Mouse (Mus musculus): ENCODE results near the gene Ascc1.
"Not testable (repeated sequence)": the region's sequence is repeated elsewhere in the genome, so short reads cannot be mapped to it uniquely, and the experiment has no call there.

The Ascc1 gene

DNA sequence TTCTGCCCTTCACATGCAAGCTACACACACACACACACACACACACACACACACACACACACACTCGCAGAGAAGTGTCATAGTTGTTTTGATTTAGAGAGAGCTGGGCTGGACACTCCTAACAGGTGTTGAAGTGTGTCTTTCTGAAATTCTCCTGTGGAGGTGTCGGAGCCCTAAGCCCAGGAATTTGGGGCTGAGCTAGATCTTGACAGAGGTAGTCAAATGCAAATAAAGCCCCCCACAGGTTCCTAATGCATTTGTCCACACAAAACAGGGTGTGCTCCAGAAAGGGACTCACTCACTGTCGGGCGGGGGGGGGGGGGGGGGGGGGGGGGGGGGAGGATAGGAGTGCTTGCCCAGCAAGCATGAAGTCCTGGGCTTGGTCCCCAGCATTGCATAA, 25.5 kb upstream of the Ascc1 start:
- DNase-seq (ENCODE audit: low read depth in 1 of 2, low spot score in 2 of 2) = no peak

DNA sequence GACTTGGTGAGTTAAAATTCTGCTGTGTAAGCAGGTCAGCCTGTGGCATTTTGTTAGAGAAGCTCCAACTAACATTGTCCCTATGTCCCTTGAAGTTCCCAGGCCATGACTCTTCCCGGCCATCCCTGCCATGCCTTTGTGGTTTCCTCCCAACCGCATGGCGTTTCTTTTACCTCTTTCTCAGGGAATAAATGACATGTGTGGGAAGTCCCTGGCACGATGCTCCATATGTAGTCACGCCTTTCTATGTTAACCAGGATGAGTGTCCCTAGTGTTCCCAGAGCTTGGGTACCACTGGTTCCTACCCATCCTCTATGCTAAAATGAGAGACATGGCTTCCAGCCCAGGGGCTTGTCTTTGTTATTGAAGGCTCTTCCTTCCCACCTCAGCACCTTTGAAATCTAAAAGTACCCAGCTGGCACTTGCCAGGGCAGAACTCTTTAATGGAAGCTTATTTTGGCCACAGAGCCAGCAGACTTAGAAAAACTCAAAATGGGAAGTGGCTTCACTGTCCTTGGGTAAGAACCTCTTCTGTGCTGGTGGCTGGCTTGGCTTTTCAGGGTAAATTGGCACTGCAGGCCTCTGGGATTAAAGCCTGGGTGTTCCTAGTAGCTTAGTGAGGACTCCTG, 24.8 kb upstream of the Ascc1 start:
- no peak for DNase-seq (ENCODE audit: low read depth in 1 of 2, low spot score in 2 of 2)

DNA sequence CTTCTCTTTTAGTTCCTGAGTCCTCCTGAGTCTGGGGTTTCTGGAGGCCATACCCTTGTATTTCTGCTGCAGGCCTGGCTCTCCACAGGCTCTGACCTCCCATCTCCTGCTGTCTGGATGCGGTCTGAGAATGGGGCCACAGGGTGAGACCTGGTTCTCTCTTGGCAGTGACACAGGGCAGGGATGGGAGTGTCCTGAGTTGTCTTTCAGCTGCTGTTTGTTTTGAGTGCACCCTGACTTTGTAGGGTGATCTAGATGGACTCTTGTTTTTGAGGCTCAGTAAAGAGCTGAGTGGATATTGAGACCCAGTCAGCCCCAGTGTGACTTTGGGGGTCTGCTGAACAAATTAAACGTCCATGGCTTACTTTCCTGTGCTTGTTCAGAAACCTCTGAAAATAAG, 24.2 kb upstream of the Ascc1 start:
- DNase-seq (ENCODE audit: low read depth in 1 of 2, low spot score in 2 of 2) = no peak

DNA sequence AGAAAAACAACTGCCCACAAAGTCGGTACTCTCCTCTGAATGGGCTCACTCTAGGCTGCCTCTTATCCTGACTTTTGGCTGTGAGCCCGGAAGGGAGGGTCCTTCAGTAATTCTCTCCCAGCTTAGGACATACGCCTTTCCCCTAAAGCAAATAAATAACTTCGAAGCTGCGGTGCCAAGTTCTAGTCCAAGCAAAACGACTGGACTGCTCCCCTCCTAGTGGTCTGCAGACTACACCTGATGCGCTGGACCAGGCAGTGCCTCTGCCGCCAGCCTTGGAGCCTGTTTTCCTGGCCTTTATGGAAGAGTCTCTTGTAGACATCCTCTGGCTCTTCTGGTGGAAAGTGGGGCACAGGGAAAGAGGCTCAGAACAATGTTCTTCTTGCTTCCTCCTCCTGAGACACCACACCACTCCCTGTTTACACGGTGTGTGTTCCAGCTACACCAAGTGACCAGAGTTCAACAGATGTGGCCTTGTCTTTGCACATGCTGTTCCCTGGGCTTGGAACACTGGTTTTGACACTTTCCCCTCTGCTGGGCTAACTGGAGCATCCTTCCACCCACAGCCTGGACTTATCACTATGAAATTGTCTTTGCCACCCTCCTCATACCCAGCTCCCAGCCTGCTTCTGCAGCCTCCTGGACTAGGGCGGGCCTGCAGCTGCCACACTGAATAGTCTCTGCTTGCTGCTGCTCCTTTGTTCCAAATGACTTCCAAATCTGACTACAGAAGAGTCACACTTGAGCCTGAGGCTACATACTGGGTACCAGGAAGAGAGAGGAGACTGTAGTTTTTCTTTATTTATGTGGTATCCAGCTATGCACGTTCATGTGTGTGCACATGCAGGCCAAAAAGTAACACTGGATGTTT, 23.5 kb upstream of the Ascc1 start:
- no peak for DNase-seq (ENCODE audit: low read depth in 1 of 2, low spot score in 2 of 2)

DNA sequence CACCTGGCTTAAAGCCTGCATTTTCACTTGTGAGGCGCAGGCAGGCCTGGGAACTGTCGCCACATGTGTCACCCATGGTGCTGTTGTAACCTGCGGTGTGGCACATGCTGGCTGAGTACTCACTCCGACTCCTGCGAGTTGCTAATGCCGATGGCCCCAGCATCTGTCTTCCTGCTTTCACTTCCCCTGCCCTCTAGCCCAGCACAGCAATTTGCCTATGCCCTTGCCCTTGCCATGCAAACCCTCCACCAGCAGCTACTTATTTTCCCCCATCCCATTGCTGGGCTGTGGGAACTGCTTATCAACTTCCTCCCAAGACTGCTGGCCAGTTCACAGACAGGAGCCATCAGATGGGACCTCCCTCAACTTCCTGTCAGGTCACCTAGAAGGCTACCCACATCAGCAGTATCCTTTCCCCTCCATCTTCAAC, 21.8 kb upstream of the Ascc1 start:
- DNase-seq (ENCODE audit: low read depth in 1 of 2, low spot score in 2 of 2) = peak; percentile 79 to 87

DNA sequence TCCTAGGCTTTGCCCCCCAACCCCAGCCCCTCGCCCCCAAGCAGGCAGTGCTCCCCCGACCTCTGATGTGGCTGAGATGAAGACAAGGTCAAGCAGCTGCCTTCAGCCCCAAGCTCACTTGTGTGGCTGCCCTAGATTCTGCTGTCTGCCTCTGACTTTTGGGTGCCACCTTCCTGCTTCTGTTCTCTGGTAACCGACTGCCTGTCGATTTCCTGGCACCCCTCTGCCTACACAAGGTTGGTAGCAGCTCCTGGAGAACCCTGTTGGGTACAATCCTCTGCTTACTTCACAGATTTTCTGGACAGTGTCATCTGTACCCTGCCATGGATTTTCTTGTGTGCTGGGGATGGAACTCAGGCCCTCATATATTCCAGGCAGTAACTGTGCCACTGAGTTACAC, 21.3 kb upstream of the Ascc1 start:
- no peak for DNase-seq (ENCODE audit: low read depth in 1 of 2, low spot score in 2 of 2)

DNA sequence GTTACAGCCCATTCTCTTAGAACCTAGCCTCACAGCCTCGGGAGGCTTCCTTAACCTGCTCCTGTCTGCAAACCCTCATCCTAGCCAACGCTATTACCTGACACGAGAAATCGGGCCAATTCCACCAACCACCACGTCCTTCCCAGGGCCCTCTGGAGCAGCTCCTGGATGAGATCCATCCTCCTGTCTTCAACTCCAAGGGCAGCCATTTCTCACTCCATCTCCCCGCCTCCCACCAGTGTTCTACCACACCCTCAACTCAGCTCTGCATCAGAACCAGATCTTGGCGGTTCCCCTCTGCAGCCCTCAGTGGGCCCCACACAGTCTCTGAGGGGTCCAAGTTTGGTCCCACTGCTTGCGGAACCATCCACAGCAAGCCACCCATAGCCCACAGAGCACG, 20.8 kb upstream of the Ascc1 start:
- DNase-seq (ENCODE audit: low read depth in 1 of 2, low spot score in 2 of 2) = no peak

DNA sequence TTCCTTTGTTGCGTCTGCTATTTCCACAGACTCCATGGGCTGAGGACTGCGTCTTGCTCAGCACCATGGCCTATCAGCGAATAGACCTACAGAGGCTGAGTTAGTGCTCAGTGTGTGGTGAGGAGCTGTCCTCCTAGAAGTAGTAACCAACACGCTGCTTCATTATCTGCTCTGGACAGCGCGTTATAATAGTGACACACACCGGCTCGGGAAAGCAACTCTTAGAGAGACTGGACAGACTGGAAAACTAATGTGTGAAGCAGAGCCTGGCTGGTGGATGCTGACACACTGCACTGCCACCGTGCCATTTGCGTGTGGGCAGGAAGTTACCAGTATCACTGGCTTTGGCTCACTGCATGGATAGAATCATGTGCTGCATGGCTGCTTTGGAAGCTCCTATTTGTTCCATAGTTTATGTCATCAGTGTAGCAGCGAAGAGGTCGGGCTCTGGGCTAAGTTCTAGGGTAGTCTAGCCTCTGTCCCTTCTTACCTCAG, 20.2 kb upstream of the Ascc1 start:
- DNase-seq (ENCODE audit: low read depth in 1 of 2, low spot score in 2 of 2) = no peak

DNA sequence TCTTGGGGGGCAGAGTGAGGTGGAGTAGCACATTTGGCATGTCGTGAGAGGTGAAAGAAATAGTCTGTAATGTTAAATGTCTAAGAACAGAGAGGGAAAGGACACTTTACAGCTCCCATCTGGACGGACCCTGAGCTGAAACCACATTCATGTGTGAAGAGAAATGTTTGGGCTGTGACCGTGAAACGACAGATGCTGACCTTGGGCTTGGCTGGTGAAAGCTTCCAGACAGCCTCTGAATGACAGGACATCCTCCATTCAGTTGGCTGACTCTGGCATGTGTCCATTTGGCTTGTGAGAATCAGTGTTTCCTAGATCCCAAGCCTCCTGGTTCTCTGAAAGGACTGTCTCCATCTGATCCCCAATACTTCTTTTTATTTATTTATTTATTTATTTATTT, 14.6 kb upstream of the Ascc1 start:
- DNase-seq (ENCODE audit: low read depth in 1 of 2, low spot score in 2 of 2) = no peak

DNA sequence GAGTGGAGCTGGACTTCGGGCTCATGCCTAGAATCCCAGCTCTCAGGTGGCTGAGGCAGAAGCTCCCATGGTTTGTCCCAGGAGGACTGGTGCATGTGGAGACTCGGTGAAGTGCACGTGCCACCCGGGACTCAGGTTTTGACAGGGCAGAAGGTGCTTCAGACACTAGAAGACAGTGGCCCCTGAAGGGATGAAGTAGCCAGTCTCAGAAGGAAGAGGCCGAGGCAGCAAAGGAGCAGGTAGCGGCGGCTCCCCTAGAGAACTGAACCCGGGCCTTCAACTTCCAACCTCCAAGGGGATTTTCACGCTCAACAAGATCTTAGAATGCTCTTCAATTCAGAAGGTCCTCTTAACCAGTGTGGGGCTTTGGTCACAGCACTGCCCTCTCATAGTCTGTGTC, 12.2 kb upstream of the Ascc1 start:
- no peak for DNase-seq (ENCODE audit: low read depth in 1 of 2, low spot score in 2 of 2)

DNA sequence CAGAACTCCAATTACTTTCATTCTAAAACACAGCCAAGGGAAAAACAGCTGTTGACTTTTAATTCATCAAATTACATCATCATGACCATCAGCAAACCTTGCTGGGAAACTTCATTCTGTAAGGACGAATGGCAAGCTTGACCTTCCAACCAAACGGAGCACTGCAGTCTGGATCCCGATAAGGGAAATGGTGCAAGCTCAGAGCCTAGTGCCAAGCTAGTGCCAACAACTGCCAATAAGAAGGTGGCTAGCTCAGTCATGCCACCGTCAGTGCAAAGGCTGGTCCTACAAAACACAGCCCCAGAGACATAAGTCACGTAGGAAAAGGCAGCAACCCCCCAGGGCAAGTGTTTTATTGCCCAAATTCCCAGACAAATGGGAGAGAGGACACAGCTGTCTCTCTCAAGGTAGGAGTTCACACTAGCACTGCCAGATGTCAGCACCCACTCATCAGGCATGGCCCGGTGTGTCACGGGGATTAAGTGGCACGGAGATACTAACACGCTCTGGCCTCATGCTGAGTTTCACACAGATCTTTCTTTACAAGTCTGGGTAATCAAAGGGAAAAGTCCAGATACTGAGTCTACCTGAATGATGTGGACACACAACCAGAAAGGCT, 11.2 kb upstream of the Ascc1 start:
- DNase-seq (ENCODE audit: low read depth in 1 of 2, low spot score in 2 of 2) = no peak

DNA sequence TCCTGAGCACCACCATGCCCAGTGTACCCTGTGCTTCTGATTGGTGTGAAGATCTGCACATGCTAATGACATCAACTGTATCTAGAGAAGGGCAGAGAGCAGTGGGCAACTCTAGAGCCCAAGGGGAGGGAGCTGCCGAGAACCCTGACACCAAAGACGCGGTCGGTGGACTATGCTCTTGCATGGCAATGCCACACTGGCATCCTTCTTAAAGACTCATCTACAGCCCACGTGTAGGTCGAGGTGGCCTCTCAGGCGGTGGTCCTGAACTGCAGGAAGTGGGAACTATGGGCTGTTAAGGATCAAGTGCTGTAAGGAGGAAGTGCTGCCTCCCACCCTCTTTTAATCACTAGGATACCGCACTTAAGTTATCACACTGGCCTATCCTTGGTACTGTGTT, 10.6 kb upstream of the Ascc1 start:
- no peak for DNase-seq (ENCODE audit: low read depth in 1 of 2, low spot score in 2 of 2)

DNA sequence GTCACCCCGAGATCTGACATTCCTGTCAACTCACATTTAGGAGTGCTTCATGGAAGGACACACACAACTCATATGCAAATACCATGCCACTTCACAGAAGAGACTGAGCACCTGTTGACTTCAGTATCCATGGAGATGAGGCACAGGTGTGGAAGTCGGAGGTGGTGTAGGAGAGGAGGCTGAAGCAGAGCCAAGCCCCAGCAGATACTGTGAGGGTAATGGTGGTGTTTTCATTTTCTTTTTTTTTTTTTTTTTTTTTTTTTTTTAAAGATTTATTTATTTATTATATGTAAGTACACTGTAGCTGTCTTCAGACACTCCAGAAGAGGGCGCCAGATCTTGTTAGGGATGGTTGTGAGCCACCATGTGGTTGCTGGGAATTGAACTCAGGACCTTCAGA, 8.8 kb upstream of the Ascc1 start:
- DNase-seq (ENCODE audit: low read depth in 1 of 2, low spot score in 2 of 2) = not testable (repeated sequence)

DNA sequence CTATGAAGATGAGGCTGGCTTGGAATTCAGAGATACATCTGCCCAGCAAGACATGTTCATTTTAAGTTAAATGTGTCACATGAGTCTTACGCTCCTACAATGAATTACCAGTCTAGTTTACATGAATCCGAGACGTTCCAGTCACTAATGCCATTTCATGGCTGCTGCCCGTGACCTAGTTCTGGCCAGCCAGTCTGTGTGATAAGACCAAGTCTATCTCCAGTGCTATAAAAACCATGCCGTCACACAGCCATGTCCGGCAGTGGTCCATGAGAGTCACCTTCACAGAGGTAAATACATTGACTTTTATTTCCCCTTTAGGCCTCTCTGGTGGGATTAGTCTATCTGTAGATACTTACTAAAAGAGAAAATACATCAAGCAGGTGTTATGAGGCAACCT, 6.7 kb upstream of the Ascc1 start:
- DNase-seq (ENCODE audit: low read depth in 1 of 2, low spot score in 2 of 2) = no peak

DNA sequence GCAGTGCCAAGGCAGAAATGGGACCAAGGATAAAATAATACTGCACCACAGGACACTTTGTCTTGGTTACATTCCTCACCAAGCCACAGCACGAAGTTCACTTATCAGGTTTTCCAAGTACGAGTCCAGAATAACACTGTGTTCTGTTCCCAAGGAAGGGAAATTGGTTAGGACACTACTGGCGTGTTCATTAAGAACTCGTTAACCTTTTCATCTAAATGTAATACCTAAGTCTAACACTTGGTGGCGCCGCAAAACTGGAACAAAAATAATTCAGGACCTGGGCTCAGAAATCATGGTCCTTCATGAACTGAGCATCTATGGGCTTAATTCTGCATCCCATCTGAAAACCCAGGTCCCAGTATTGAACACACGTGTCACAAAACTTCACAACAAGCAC, 5.0 kb upstream of the Ascc1 start:
- peak in 1 of 2 experiments; percentile 14 for DNase-seq (ENCODE audit: low read depth in 1 of 2, low spot score in 2 of 2)

DNA sequence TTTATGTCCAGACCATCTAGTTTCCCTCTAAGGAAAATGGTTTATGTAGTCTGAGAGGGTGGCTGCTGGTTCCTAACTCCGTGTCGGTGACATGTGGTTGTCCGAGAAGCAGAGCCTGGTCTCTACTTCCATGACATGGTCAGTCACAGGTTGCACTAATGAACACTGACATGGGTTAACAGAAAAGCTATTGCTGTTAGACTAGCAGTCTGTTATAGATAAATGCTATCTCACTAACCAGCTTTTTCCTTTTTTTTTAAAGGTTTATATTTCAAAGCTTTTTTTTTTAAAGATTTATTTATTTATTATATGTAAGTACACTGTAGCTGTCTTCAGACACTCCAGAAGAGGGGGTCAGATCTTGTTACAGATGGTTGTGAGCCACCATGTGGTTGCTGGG, 3.5 kb upstream of the Ascc1 start:
- no peak for DNase-seq (ENCODE audit: low read depth in 1 of 2, low spot score in 2 of 2)

DNA sequence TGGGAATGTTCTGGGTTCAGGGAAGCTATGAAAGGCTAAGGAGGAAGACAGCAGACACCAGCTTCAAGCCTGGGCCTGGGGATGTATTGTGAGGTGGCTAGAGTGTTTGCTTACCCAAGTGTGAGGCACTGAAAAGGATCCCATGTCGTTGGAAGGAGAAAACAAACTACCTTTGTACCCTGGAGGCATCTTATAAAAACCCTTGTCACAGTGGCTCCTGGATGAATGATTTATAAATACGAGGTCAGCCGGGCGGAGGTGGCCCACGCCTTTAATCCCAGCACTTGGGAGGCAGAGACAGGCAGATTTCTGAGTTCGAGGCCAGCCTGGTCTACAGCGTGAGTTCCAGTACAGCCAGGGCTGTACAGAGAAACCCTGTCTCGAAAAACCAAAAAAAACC, 942 bp upstream of the Ascc1 start:
- not testable (repeated sequence) for DNase-seq (ENCODE audit: low read depth in 1 of 2, low spot score in 2 of 2)

DNA sequence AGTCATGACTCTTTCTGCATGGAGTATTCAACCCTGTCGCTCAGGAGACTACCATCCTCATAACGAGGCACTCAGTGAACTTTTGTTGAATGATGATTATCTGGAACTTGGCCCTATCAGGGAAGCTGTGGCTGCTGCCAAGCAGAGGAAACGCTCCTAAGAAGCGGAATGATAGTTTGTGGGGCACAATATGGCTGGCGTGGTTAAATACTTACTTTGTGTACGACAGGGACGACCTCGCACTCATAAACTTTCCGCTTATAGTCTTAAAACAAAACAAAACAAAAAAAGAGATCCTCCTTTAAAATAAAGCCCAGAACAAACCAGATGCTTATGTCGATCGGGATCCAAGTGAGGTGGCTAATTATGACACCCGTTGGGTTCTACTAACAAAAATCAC, 402 bp upstream of the Ascc1 start:
- DNase-seq (ENCODE audit: low read depth in 1 of 2, low spot score in 2 of 2) = no peak

DNA sequence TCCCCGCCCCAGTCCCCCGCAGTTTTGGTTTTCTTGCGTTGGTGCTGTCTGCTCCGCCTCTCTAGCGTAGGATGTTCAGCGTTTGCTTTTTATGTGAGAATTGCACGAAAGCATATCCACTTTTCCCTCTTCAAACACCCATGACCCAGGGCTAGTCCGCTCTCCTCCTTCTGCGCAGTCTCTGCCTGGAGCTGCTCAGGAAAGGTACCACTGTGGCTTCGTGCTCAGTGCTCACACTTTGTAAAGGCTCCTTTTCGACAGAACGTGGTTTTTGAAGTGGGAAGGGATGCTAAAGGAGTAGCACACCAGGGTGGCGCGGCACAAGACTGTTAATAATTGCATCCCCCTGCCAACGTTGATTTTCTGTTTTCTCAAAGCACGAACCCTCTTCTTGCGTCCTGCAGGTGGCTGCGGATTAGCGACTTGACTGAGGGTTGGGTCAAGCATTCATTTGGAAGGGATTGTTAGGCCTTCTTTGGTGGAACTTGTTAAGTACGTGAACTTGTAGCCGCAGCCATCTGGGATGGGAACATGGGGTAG, 678 bp downstream of the Ascc1 start:
- no peak for DNase-seq (ENCODE audit: low read depth in 1 of 2, low spot score in 2 of 2)

DNA sequence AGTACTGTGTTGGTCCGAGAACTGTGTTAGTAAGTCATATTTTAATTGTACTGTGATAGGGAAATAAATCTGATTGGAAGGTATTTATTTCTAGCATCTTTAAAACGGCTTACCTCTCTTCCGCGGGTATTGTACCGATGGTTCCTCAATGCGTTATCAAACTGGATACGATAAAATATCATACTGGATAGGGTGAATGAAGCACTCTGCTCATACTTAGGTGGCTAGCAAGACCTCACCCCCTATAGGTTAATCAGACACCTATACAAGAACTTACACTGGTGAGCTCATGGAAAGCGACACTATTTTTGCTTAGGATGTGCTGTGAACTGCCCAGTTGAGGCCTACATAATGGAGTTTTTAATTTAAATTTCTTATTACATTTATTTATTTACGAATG, 1.2 kb downstream of the Ascc1 start:
- no peak for DNase-seq (ENCODE audit: low read depth in 1 of 2, low spot score in 2 of 2)

DNA sequence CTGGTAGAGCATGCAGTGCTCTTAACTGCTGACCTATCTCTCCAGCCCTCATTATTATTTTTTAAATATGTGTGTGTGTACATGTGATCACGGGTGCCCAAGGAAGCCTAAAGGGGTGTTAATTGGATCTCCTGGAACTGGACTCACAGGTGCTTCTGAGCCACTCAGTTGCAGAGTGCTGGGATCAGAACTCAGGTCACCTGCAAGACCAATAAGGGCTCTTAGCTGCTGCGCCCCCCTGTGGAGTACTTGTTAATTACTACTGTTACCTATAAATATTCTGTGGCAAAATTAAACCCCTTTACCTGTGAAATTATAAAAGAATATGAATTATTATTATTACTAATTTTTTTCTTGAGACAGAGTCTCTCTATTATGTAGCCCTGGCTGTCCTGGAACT, 2.7 kb downstream of the Ascc1 start:
- no peak for DNase-seq (ENCODE audit: low read depth in 1 of 2, low spot score in 2 of 2)

DNA sequence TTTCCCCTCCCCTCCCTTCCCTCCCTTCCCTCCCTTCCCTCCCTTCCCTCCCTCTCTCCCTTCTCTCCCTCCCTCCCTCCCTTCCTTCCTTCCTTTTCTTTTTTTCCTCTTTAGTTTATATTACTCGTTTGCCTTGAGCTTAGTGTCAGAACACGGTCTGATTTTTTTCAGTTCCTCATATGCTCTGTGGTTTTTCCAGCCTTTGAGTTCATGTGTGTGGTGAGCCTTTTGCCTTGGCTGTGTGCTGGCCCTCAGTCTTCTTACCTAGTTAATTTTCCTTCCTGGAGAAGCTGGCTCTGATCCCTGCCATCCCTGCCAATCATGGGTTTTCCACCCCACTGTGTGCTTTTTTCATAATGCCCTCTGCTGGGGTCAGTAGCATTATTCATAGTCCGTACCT, 6.5 kb downstream of the Ascc1 start:
- DNase-seq (ENCODE audit: low read depth in 1 of 2, low spot score in 2 of 2) = no peak
